Mouse (Mus musculus) embryonic fibroblast, embryonic 13.5 days (primary cell): Measurements from ENCODE around the gene Dusp2. TPM values are rescaled to one million over a fixed set of nuclear protein-coding genes. Genes with fewer than 3 reads are reported as not detected.

Experiments
- H3K27ac ChIP-seq: 2 replicates; pipeline ENCODE4 v1.5.1; 2012; ENCODE audit warnings: low read length, control low read depth, inconsistent platforms; ENCODE audit not compliant: insufficient read depth
- H3K4me1 ChIP-seq: 2 replicates; pipeline ENCODE4 v1.6.1; 2011; ENCODE audit warnings: low read length; ENCODE audit not compliant: control insufficient read depth, insufficient read depth
- H3K4me3 ChIP-seq: 2 replicates; pipeline ENCODE4 v1.5.1; 2011; ENCODE audit warnings: mild to moderate bottlenecking, control low read depth, low read length; ENCODE audit not compliant: insufficient read depth
- CTCF ChIP-seq: IDR thresholded peaks from 2 replicates; pipeline ENCODE4 v1.5.1; 2011; ENCODE audit warnings: mild to moderate bottlenecking, control low read depth, low read length, moderate library complexity, borderline replicate concordance; ENCODE audit not compliant: insufficient read depth
- POLR2A ChIP-seq: IDR thresholded peaks from 2 replicates; pipeline ENCODE4 v1.6.1; 2011; ENCODE audit warnings: low read depth, mild to moderate bottlenecking, control low read depth, low read length, moderate library complexity
- polyA plus RNA-seq: library from polyadenylated mRNA; stranded (reverse); fragments of >200 nt; gene quantifications from 2 replicates; pipeline ENCODE4 v1.2.4, GENCODE M21; 2011; ENCODE audit warnings: low read depth; ENCODE audit not compliant: missing spikeins, insufficient read length

Gene Dusp2
- polyA plus RNA-seq, 1 experiment: not detected

- Histone ChIP-seq H3K27ac (no peak overlapping the region), H3K4me1 (no peaks in the 10 kb centered on the region), H3K4me3 (no peak overlapping the region)
- TF ChIP-seq POLR2A (no peak), CTCF (no peak)
Observed at GRCm38 (mm10) chr2:127374131-127374530, 38.2 kb downstream of the Dusp2 start.

DNA sequence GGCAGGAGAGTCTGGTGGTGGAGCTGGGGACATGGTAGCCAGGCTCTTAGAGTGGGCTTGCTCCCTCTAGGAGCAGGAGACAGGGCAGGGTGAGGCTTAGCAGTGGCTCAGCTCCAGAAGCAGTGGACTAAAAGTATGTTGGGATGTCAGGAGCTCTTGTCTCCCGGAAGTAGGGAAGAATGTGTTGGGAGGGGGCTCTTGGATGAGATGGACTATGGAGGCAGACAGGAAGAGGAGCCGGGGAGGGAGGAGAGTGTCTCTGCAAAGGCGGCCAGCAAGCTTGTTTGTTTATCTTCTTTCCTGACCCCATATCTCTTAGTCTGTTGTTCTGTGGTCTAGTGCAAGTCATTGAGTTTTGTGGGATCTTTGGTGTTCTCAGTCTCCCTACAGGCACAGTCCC lies 39.1 kb downstream of the Dusp2 start:
- TF ChIP-seq CTCF: no peak
- TF ChIP-seq POLR2A: no peak
- H3K27ac ChIP-seq: no peak overlapping the region
- no peak overlapping the region for H3K4me3 ChIP-seq
- no peaks in the 10 kb centered on the region for H3K4me1 ChIP-seq

GRCm38 (mm10) chr2:127375759-127376341 lies 39.9 kb downstream of the Dusp2 start:
- TF ChIP-seq CTCF (no peak), POLR2A (no peak)
- Histone ChIP-seq H3K27ac (no peak overlapping the region), H3K4me3 (no peak overlapping the region), H3K4me1 (no peaks in the 10 kb centered on the region)

DNA sequence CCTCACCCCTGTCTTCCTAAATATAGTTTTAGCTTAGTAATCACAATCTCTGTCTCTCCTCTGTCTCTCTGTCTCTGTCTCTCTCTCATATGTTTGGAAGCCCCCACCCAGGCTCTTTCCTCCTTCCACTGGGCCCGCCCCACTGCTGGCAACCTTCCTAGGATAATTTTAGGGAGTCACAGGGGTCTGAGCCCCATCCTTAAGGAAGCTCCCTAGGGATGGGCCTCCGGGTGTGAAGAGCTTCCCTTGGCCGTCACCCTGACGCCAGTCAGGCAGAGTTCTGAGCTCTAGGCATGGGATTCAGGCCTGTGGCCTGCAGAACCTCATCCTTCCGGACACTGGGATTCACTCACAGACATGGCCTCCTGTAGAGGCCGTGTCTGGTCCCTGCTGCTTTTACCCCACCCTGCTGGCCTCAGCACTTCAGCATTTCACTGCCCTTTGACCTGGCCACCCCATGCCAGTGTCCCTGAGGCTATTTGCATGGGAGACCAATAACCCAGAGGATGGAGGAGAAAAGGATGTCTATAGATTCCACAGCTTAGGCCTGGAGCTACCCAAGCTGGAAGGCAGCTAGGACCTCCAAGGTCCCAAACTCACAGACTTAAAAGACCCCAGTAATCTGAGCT lies 40.6 kb downstream of the Dusp2 start:
- Histone ChIP-seq H3K27ac (no peak overlapping the region), H3K4me3 (no peak overlapping the region), H3K4me1 (no peaks in the 10 kb centered on the region)
- no peak for TF ChIP-seq CTCF
- TF ChIP-seq POLR2A: no peak

DNA sequence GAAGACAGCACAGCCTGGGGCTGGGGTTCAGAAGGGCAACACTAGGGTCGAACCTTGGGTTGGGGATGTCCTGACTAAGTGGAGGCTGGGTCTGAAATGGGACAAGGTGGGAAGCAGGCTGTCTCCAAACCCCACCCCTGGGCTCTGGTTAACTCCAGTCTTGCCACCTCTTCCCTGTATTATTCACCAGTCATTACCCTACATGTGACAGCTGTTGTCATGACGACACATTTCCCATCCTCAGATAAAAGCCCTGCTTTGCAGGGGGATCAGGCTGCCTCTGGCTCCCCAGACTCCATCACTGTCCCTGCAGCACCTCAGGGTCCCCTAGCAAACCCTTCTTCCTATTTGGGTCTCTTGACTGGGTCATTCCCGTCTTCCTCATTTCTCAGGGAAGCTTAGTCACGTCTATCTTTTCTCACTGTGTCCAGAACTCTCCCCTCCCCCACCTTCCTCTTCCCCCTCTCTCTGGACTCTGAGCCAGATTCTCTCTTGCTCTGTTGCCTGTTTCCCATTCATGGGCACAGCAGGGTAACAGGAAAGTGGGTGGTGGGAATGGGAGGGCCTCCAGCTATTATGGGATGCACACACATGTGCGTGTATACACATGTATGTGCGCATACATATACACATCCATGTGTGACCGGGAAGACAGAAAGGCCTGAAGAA lies 42.1 kb downstream of the Dusp2 start:
- no peak for TF ChIP-seq POLR2A
- TF ChIP-seq CTCF: no peak
- H3K4me3 ChIP-seq: no peak overlapping the region
- no peak overlapping the region for H3K27ac ChIP-seq
- H3K4me1 ChIP-seq: no peaks in the 10 kb centered on the region

GRCm38 (mm10) chr2:127378611-127378990 lies 42.6 kb downstream of the Dusp2 start:
- Histone ChIP-seq H3K27ac (no peak overlapping the region), H3K4me3 (no peak overlapping the region), H3K4me1 (no peaks in the 10 kb centered on the region)
- TF ChIP-seq CTCF (no peak), POLR2A (no peak)

GRCm38 (mm10) chr2:127379250-127379649 lies 43.3 kb downstream of the Dusp2 start:
- H3K27ac ChIP-seq: no peak overlapping the region
- TF ChIP-seq CTCF (no peak), POLR2A (no peak)
- no peaks in the 10 kb centered on the region for H3K4me1 ChIP-seq
- no peak overlapping the region for H3K4me3 ChIP-seq

DNA sequence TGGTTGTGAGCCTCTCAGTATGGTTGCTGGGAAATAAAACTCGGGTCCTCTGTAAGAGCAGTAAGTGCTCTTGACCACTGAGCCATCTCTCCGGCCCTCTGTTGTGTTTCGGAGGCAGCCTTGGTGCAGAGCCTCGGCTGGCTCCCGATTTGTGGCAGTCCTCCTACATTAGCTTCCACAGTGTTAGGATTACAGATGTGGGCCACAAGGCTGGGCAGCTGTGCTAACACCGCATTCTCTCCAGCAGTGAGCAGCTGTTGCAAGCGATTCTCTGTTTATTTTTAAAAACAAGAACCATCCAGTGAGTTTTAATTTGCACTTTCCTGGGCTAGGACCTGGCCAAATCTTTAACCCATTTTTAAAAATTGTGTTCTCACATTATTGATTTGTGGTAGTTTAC lies 47.9 kb downstream of the Dusp2 start:
- no peak for TF ChIP-seq CTCF
- no peak for TF ChIP-seq POLR2A
- no peak overlapping the region for H3K4me3 ChIP-seq
- H3K4me1 ChIP-seq: no peaks in the 10 kb centered on the region
- no peak overlapping the region for H3K27ac ChIP-seq

- H3K4me3 ChIP-seq: no peak overlapping the region
- TF ChIP-seq POLR2A: no peak
- no peak overlapping the region for H3K27ac ChIP-seq
- no peaks in the 10 kb centered on the region for H3K4me1 ChIP-seq
Observed at GRCm38 (mm10) chr2:127387521-127387920, 51.6 kb downstream of the Dusp2 start.

Other genes with a start within 250 kb of the Dusp2 start
- gene Ncaph, start 202.2 kb upstream of the Dusp2 start, polyA plus RNA-seq: 25.7 and 38.2 TPM in 2 replicates
- 9.7 and 11.0 TPM in 2 replicates for gene Itpripl1, start 192.7 kb upstream of the Dusp2 start, polyA plus RNA-seq
- 1.1 and 1.5 TPM in 2 replicates for gene 1810024B03Rik, start 127.9 kb upstream of the Dusp2 start, polyA plus RNA-seq
- gene Snrnp200, start 127.8 kb upstream of the Dusp2 start, polyA plus RNA-seq: 62.4 and 63.6 TPM in 2 replicates
- gene Ciao1, start 88.3 kb upstream of the Dusp2 start, polyA plus RNA-seq: 23.1 and 28.8 TPM in 2 replicates
- 59.2 and 61.2 TPM in 2 replicates for gene Tmem127, start 88.3 kb upstream of the Dusp2 start, polyA plus RNA-seq
- gene Stard7, start 65.9 kb upstream of the Dusp2 start, polyA plus RNA-seq: 36.3 and 44.7 TPM in 2 replicates
- gene Astl, start 2.5 kb downstream of the Dusp2 start, polyA plus RNA-seq: not detected in 2 replicates
- gene Adra2b, start 27.0 kb downstream of the Dusp2 start, polyA plus RNA-seq: not detected in 2 replicates
- gene Gpat2, start 89.0 kb downstream of the Dusp2 start, polyA plus RNA-seq: not detected in 2 replicates
- gene Fahd2a, start 108.4 kb downstream of the Dusp2 start, polyA plus RNA-seq: 5.1 and 12.3 TPM in 2 replicates
- gene Kcnip3, start 185.9 kb downstream of the Dusp2 start, polyA plus RNA-seq: 2.1 and 2.2 TPM in 2 replicates
- not detected in 2 replicates for gene Prom2, start 205.3 kb downstream of the Dusp2 start, polyA plus RNA-seq